Mouse (Mus musculus) G1E (cell line): ENCODE data around the gene Pmfbp1. TPM values are rescaled to one million over a fixed set of nuclear protein-coding genes. Genes with fewer than 3 reads are reported as not detected.

Experiments
- ATAC-seq: 2 replicates; pipeline ENCODE4 v1.8.0; 2016; ENCODE audit warnings: mild to moderate bottlenecking; ENCODE audit not compliant: insufficient number of reproducible peaks, poor library complexity, low FRiP score, severe bottlenecking; ENCODE audit errors: extremely low read depth
- DNase-seq: peaks from one replicate; pipeline ENCODE4 v3.0.0; 2012; ENCODE audit warnings: low spot score
- H3K27me3 ChIP-seq: 2 replicates; pipeline ENCODE4 v1.6.1; 2012; ENCODE audit warnings: mild to moderate bottlenecking, low read length, inconsistent platforms; ENCODE audit not compliant: insufficient read depth
- H3K36me3 ChIP-seq: replicated peaks from 2 replicates; pipeline ENCODE3; 2012; ENCODE audit warnings: mild to moderate bottlenecking, inconsistent platforms
- H3K4me1 ChIP-seq: 2 replicates; pipeline ENCODE4 v1.6.1; 2012; ENCODE audit warnings: low read depth, low read length, inconsistent platforms, mixed read lengths; ENCODE audit not compliant: insufficient read depth
- H3K4me3 ChIP-seq: 2 replicates; pipeline ENCODE4 v1.5.1; 2012; ENCODE audit warnings: low read depth, mild to moderate bottlenecking, inconsistent platforms, low read length, moderate library complexity, mixed read lengths
- H3K9me3 ChIP-seq: replicated peaks from 2 replicates; pipeline ENCODE4 v1.6.1; 2012; ENCODE audit warnings: inconsistent platforms
- CTCF ChIP-seq: IDR thresholded peaks from 2 replicates; pipeline ENCODE4 v1.5.1; 2012; ENCODE audit warnings: low read depth, low read length, inconsistent platforms, mixed read lengths
- GATA1 ChIP-seq: IDR thresholded peaks from 2 replicates; pipeline ENCODE4 v1.6.1; 2012; ENCODE audit warnings: borderline replicate concordance, low read length, inconsistent platforms, mixed read lengths
- GATA2 ChIP-seq: IDR thresholded peaks from 2 replicates; pipeline ENCODE4 v1.6.1; 2012; ENCODE audit warnings: low read depth, low read length, inconsistent platforms, borderline replicate concordance
- POLR2AphosphoS5 ChIP-seq: IDR thresholded peaks from 2 replicates; pipeline ENCODE4 v1.6.1; 2012; ENCODE audit warnings: low read depth, low read length, inconsistent platforms; ENCODE audit not compliant: insufficient replicate concordance
- TAL1 ChIP-seq: conservative IDR thresholded peaks from 2 replicates; pipeline ENCODE4 v1.6.1; 2012; ENCODE audit warnings: low read depth, low read length, inconsistent platforms, mixed read lengths
- polyA plus RNA-seq: library from polyadenylated mRNA; stranded (reverse); fragments of >175 nt; gene quantifications from 2 replicates; pipeline ENCODE4 v1.2.3, GENCODE M21; 2012
- total RNA-seq, 2 experiments: library from RNA; stranded (forward) in 1 of 2; stranded (reverse) in 1 of 2; fragments of 200-1000 nt in 1 of 2; fragments of >200 nt in 1 of 2; fragmentation: Nextera tagmentation in 1 of 2; gene quantifications; 2 replicates each; pipeline ENCODE4 v1.2.3; 2014 to 2017

The Pmfbp1 gene
- total and polyA plus RNA-seq, 3 experiments = 0.05 TPM; not detected in 2

DNA sequence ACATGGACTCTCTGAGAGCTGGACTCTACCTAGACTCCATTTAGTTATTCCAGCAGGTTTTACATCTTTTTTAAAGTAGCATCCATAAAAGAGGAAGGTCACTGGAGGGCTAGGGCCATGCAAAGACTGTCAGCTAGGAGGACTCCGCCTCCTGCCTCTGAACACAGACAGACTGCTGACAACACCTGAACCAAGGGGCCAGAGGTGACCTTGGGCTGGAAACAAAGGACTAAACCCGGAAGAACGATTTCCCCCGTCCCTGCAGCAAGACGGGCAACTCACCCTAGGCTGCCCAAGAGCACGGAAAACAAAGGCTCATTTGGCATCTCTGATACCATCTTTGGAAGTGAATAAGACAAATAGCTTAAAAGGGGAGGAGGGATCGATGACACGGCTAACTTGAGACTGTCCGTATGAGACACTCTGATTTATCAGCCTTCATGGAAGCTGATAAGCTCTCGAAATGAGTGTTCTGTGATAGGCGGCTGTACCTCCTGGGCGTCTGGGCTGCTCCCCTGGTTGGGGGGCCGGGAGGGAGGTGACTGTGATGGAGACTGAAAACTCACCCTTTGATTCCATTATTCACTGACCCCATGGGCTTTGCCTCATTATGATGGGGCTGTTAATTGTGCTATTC is 30.0 kb upstream of the Pmfbp1 start:
- Histone ChIP-seq H3K36me3 (no peaks in the 10 kb centered on the region), H3K4me3 (no peak overlapping the region), H3K4me1 (no peaks in the 10 kb centered on the region), H3K27me3 (no peaks in the 10 kb centered on the region), H3K9me3 (peaks cover 60% of the 10 kb centered on the region)
- no peak for TF ChIP-seq GATA2
- no peak for TF ChIP-seq TAL1
- TF ChIP-seq POLR2AphosphoS5 = no peak
- TF ChIP-seq GATA1 = no peak
- no peak for TF ChIP-seq CTCF
- DNase-seq (no peak), ATAC-seq (no peak)

DNA sequence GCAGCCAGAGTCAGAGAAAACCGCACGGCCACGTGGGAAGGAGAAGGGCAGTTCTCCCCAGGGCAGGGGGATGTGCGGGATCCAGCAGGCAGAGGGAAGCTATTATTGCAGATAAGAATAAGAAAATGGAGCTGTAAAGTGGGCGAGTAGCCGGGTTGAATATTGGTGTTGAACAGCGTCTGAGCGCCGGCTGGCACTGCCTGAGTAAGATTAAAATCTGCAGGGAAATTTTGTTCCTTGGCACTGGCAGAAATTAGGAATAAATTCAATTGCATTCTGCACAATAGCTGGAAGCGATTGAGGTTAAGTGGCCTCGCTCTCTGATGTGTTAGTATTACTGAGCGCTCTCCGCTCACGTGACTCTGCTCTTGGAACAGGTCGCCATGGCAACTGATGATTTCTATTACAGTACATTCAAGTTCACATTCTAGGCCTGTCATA is 29.4 kb upstream of the Pmfbp1 start:
- no peak overlapping the region for H3K4me3 ChIP-seq
- TF ChIP-seq TAL1 = no peak
- no peak for TF ChIP-seq CTCF
- TF ChIP-seq GATA1 = no peak
- TF ChIP-seq POLR2AphosphoS5 = no peak
- no peak for TF ChIP-seq GATA2
- H3K4me1 ChIP-seq = no peaks in the 10 kb centered on the region
- no peaks in the 10 kb centered on the region for H3K36me3 ChIP-seq
- no peaks in the 10 kb centered on the region for H3K27me3 ChIP-seq
- ATAC-seq = no peak
- no peak for DNase-seq
- peaks cover 58% of the 10 kb centered on the region for H3K9me3 ChIP-seq

DNA sequence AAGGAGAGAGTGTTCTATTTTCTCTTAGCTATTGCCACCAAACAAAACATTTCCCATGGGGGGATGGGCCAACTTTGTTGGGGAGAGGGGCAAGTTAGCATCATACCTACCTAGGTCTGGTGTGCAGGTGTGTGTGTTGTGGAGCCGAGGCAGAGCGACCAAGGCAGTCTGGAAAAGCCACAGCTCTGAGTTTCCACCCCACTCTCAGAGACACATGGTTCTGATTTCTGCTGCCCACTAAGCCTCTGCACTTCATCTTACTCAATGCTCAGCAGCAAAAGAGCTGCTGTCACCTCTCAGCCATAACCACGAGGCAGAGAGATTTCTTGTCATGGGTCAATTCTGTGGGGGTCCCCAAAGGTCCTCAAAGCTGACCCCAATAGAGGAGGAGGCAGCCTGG is 28.8 kb upstream of the Pmfbp1 start:
- Histone ChIP-seq H3K36me3 (no peaks in the 10 kb centered on the region), H3K4me1 (no peaks in the 10 kb centered on the region), H3K9me3 (peaks cover 54% of the 10 kb centered on the region), H3K4me3 (no peak overlapping the region), H3K27me3 (no peaks in the 10 kb centered on the region)
- no peak for DNase-seq
- no peak for ATAC-seq
- TF ChIP-seq POLR2AphosphoS5 = no peak
- TF ChIP-seq GATA1 = no peak
- no peak for TF ChIP-seq GATA2
- TF ChIP-seq TAL1 = no peak
- no peak for TF ChIP-seq CTCF

DNA sequence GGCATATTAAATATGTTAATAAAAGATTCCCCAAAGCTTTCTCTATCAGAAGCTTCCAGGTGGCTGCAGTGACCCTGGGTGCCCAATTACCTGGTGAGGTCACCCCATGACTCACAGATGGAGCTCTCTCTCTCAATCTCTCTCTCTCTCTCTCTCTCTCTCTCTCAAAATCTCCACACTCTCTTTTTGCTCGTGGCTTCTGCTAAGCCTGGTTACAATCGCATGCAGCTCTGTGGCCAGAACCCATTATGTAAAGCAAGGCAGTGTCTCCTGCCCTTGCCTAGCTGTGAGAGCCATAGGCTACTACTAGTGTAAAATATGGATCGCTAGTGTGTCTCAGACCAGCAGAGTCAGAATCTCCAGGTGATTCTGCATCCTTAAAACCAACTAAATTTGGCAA is 28.1 kb upstream of the Pmfbp1 start:
- DNase-seq (no peak), ATAC-seq (no peak)
- TF ChIP-seq GATA1 (no peak), POLR2AphosphoS5 (no peak), CTCF (no peak), TAL1 (no peak), GATA2 (no peak)
- Histone ChIP-seq H3K36me3 (no peaks in the 10 kb centered on the region), H3K4me1 (no peaks in the 10 kb centered on the region), H3K9me3 (peaks cover 48% of the 10 kb centered on the region), H3K27me3 (no peaks in the 10 kb centered on the region), H3K4me3 (no peak overlapping the region)

DNA sequence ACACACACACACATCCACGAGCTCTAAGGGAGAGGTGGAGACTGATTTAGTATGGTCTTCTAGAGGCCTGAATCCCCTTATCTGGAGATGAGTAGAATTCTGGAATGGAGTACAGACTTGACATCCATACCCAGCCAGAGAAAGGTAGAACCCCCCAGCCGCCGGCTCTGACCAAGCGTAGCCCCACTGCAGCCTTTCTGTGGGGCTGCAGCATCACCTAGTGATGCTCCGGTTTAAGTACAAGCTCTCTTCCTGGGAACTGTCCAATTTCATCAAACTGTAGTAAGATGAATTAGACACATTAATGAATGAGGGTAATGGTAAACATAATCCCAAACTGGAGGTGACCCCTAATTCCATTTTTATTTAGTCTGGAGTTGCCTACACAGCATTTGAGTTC is 26.3 kb upstream of the Pmfbp1 start:
- TF ChIP-seq GATA1 (no peak), CTCF (no peak), TAL1 (no peak), POLR2AphosphoS5 (no peak)
- Histone ChIP-seq H3K36me3 (no peaks in the 10 kb centered on the region), H3K4me3 (no peak overlapping the region), H3K9me3 (peaks cover 42% of the 10 kb centered on the region), H3K4me1 (no peaks in the 10 kb centered on the region), H3K27me3 (no peaks in the 10 kb centered on the region)
- DNase-seq (no peak), ATAC-seq (no peak)

DNA sequence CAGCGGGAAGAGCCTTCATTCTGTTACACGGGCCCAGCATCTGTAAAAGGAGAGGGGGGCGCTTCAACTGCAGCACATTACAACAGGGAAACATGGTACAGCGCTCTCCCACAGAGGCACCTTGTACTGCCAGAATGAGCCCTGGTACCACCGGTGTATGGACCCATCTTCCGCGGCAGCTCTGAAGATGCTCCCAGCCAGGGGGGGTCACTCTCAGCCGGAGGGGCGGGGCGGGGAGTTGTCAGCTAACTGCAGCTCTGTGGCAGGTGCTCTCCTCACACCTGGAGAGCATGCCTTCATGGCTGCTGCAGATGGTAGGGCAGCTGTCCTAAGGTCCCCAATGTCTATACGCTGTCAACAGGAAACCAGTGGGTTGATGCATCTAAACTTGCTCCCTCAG is 25.7 kb upstream of the Pmfbp1 start:
- peaks cover 45% of the 10 kb centered on the region for H3K9me3 ChIP-seq
- ATAC-seq (no peak), DNase-seq (no peak)

More for the DNA sequence above, 25.7 kb upstream of the Pmfbp1 start:
- Histone ChIP-seq H3K4me1 (no peaks in the 10 kb centered on the region), H3K36me3 (no peaks in the 10 kb centered on the region), H3K27me3 (no peaks in the 10 kb centered on the region), H3K4me3 (no peak overlapping the region; the same call in 1 of the 2 replicates)
- TF ChIP-seq TAL1 (no peak), CTCF (no peak), GATA1 (no peak), POLR2AphosphoS5 (no peak), GATA2 (no peak)
